Mouse (Mus musculus) layer of hippocampus, adult 6 months (tissue): Measurements from ENCODE around the gene Prss38. TPM values are rescaled to one million over a fixed set of nuclear protein-coding genes. Genes with fewer than 3 reads are reported as not detected.

ENCODE experiments used
- long read RNA-seq, 2 experiments: library from polyadenylated mRNA; unstranded; transcript quantifications; one replicate each; pipeline ENCODE4 v2.0.0; 2019 to 2020
- microRNA-seq: library from miRNA; unstranded; fragments of <30 nt; microRNA quantifications from one replicate; pipeline ENCODE4 v1.2.0, GENCODE M21; 2020
- polyA plus RNA-seq: library from polyadenylated mRNA; unstranded; fragments of <200 nt; fragmentation: Nextera tagmentation; gene quantifications from 2 replicates; pipeline ENCODE4 v1.2.3, GENCODE M21; 2021

Prss38 gene
- polyA plus RNA-seq = not detected in 2 replicates
- long read RNA-seq, experiment 1 = 0 reads
- long read RNA-seq, experiment 2 = 0 reads

GRCm38 (mm10) chr11:59375475-59375874 is at the start of gene Prss38:
Gene Prss38, minus strand, starts transcription at chr11:59375657.

Small RNA genes lying within 50 kb of the gene (microRNA-seq; reads per million reads assigned to microRNA genes)
- gene Gm24756 = not detected

Other genes with a start within 250 kb of the Prss38 start
- gene Obscn, start 239.3 kb downstream of the Prss38 start, polyA plus RNA-seq = 0.41 and 0.49 TPM in 2 replicates
- gene Iba57, start 211.9 kb downstream of the Prss38 start, polyA plus RNA-seq = 2.0 and 3.1 TPM in 2 replicates
- 6.5 and 7.0 TPM in 2 replicates for gene Gjc2, start 192.4 kb downstream of the Prss38 start, polyA plus RNA-seq
- gene Guk1, start 183.4 kb downstream of the Prss38 start, polyA plus RNA-seq = 552 and 573 TPM in 2 replicates
- gene Mrpl55, start 173.2 kb downstream of the Prss38 start, polyA plus RNA-seq = 179 and 195 TPM in 2 replicates
- 33.7 and 34.5 TPM in 2 replicates for gene 2310033P09Rik, start 167.3 kb downstream of the Prss38 start, polyA plus RNA-seq
- 572 and 575 TPM in 2 replicates for gene Arf1, start 147.4 kb downstream of the Prss38 start, polyA plus RNA-seq
- gene Wnt3a, start 84.9 kb downstream of the Prss38 start, polyA plus RNA-seq = 0.05 and 0.08 TPM in 2 replicates
- gene Wnt9a, start 68.7 kb downstream of the Prss38 start, polyA plus RNA-seq = 0.99 and 1.1 TPM in 2 replicates
- 6.5 and 7.7 TPM in 2 replicates for gene Jmjd4, start 74.4 kb upstream of the Prss38 start, polyA plus RNA-seq
- 573 and 613 TPM in 2 replicates for gene Snap47, start 75.5 kb upstream of the Prss38 start, polyA plus RNA-seq
- gene Zfp867, start 96.8 kb upstream of the Prss38 start, polyA plus RNA-seq = 2.7 and 2.9 TPM in 2 replicates
- 3.1 and 3.9 TPM in 2 replicates for gene Zkscan17, start 151.1 kb upstream of the Prss38 start, polyA plus RNA-seq
- 0.29 and 0.38 TPM in 2 replicates for gene Nlrp3, start 165.9 kb upstream of the Prss38 start, polyA plus RNA-seq
- not detected in 2 replicates for gene Olfr222, start 200.6 kb upstream of the Prss38 start, polyA plus RNA-seq
- gene Olfr223, start 217.6 kb upstream of the Prss38 start, polyA plus RNA-seq = not detected in 2 replicates